Mouse (Mus musculus) C2C12 (cell line): Measurements from ENCODE around the gene Alg1. TPM values are rescaled to one million over a fixed set of nuclear protein-coding genes. Genes with fewer than 3 reads are reported as not detected.

Source experiments
- H3K27me3 ChIP-seq: one replicate; pipeline ENCODE4 v1.6.1; 2011; ENCODE audit not compliant: control insufficient read depth, insufficient read depth, insufficient read length
- H3K36me3 ChIP-seq: one replicate; pipeline ENCODE4 v1.6.1; 2011; ENCODE audit not compliant: control insufficient read depth, insufficient read depth
- H3K4me3 ChIP-seq: one replicate; pipeline ENCODE4 v1.5.1; 2011; ENCODE audit warnings: mild to moderate bottlenecking, control low read depth; ENCODE audit not compliant: poor library complexity, insufficient read depth, severe bottlenecking
- H3K79me2 ChIP-seq: one replicate; pipeline ENCODE4 v1.6.1; 2011; ENCODE audit not compliant: control insufficient read depth, insufficient read depth
- H3K79me3 ChIP-seq: one replicate; pipeline ENCODE4 v1.6.1; 2011; ENCODE audit warnings: low read depth, control low read depth
- H3ac ChIP-seq: one replicate; pipeline ENCODE3; 2011; ENCODE audit warnings: low read depth; ENCODE audit not compliant: control insufficient read depth, insufficient read length
- CEBPB ChIP-seq: IDR thresholded peaks from one replicate; pipeline ENCODE4 v1.6.1; 2011; ENCODE audit warnings: low read depth, mild to moderate bottlenecking, control low read depth, moderate library complexity
- CTCF ChIP-seq: IDR thresholded peaks from one replicate; pipeline ENCODE4 v1.5.1; 2011; ENCODE audit not compliant: control insufficient read depth, insufficient read depth, insufficient read length
- FOSL1 ChIP-seq: IDR thresholded peaks from one replicate; pipeline ENCODE4 v1.8.0; 2011; ENCODE audit warnings: mild to moderate bottlenecking, low read length; ENCODE audit not compliant: poor library complexity, insufficient read depth, severe bottlenecking
- MAX ChIP-seq: IDR thresholded peaks from one replicate; pipeline ENCODE4 v1.6.1; 2011; ENCODE audit warnings: mild to moderate bottlenecking, control low read depth
- MYOD1 ChIP-seq: IDR thresholded peaks from one replicate; pipeline ENCODE4 v1.6.1; 2011; ENCODE audit warnings: low read depth; ENCODE audit not compliant: control insufficient read depth, insufficient read length
- MYOG ChIP-seq: IDR thresholded peaks from one replicate; pipeline ENCODE4 v1.6.1; 2011; ENCODE audit not compliant: control insufficient read depth, insufficient read length; ENCODE audit errors: extremely low read depth
- USF1 ChIP-seq: IDR thresholded peaks from one replicate; pipeline ENCODE4 v1.6.1; 2011; ENCODE audit warnings: low read depth, mild to moderate bottlenecking, control low read depth, moderate library complexity
- microRNA-seq: library from miRNA; unstranded; fragments of <30 nt; microRNA quantifications from one replicate; pipeline ENCODE4, GENCODE M21; 2019; ENCODE audit warnings: borderline microRNAs expressed
- polyA plus RNA-seq: library from polyadenylated mRNA; unstranded; fragments of >200 nt; fragmentation: generic; extraction: Trizol; gene quantifications from one replicate; pipeline ENCODE4 v1.2.1, GENCODE M21; 2012; ENCODE audit warnings: missing spikeins

The Alg1 gene
- polyA plus RNA-seq, 1 experiment: 37.7 TPM

DNA sequence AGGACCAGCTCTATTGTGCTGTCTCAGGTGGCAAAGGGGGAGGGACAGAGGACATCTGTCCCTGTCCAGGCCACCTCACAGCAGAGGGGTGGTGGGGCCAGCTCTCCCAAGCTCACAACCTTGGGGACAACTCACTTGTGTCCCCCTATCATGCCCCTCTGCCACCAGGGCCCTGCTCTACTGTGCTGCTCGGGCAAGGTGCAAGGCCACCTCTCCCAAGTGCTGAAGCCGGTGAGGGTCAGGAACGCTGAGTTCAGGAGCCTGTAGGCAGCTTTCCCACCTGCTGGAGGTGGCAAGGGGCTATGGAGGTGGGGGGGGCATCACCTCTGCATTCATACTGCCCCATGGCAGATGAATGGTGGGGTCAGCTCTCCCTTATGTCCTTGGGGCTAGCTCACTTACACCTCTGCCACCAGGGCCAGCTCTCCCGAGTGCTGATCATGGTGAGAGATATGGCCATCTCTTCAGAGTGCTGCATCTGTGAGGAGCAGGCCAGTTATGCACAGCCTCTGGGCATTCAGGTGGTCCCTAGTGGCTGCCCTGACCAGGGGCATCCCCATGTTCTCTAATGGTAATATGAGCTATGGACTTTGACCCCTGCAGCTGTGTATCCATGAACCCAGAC lies 38.1 kb downstream of the Alg1 start:
- H3K79me3 ChIP-seq: no peaks in the 10 kb centered on the region
- no peak for TF ChIP-seq MAX
- no peak for TF ChIP-seq USF1
- TF ChIP-seq MYOD1: no peak
- no peak for TF ChIP-seq CEBPB
- TF ChIP-seq CTCF: no peak
- TF ChIP-seq MYOG: no peak
- no peak for TF ChIP-seq FOSL1
- H3ac ChIP-seq: no peak overlapping the region
- H3K79me2 ChIP-seq: no peaks in the 10 kb centered on the region
- H3K27me3 ChIP-seq: peaks cover 4% of the 10 kb centered on the region
- no peak overlapping the region for H3K4me3 ChIP-seq
- no peaks in the 10 kb centered on the region for H3K36me3 ChIP-seq

DNA sequence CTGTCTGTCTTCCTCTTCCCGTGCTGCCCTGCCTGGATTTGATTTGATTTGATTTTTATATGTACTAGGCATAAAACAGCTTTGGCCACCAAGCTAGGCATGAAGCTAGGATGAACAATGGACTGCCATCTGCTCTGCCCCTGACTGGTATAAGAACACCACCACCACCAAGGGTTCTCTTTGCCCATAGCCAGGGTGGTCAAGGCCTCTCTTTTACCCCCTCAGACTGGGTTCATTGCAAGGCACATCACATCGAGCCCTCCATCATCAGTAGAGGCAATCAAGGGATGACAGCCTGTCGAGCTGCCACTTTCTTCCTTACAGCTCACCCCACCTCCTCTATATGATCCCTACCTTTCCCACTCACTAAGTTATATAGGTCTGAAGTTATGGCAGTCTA lies 39.0 kb downstream of the Alg1 start:
- Histone ChIP-seq H3K27me3 (peaks cover 4% of the 10 kb centered on the region), H3ac (no peak overlapping the region)
- TF ChIP-seq CTCF (no peak), MYOD1 (no peak), MYOG (no peak), USF1 (no peak), MAX (no peak), CEBPB (no peak), FOSL1 (no peak)

GRCm38 (mm10) chr16:5279571-5280222 lies 46.3 kb downstream of the Alg1 start:
- H3K27me3 ChIP-seq: peaks cover 12% of the 10 kb centered on the region
- H3ac ChIP-seq: no peak overlapping the region
- TF ChIP-seq CEBPB: no peak
- no peak for TF ChIP-seq FOSL1
- TF ChIP-seq USF1: no peak
- TF ChIP-seq MYOD1: no peak
- no peak for TF ChIP-seq MYOG
- no peak for TF ChIP-seq MAX
- no peak for TF ChIP-seq CTCF
- no peaks in the 10 kb centered on the region for H3K79me2 ChIP-seq
- no peaks in the 10 kb centered on the region for H3K36me3 ChIP-seq
- no peaks in the 10 kb centered on the region for H3K79me3 ChIP-seq
- no peak overlapping the region for H3K4me3 ChIP-seq

More for the DNA sequence above, 39.0 kb downstream of the Alg1 start:
- no peaks in the 10 kb centered on the region for H3K79me3 ChIP-seq
- H3K4me3 ChIP-seq: no peak overlapping the region
- H3K36me3 ChIP-seq: no peaks in the 10 kb centered on the region
- H3K79me2 ChIP-seq: no peaks in the 10 kb centered on the region

DNA sequence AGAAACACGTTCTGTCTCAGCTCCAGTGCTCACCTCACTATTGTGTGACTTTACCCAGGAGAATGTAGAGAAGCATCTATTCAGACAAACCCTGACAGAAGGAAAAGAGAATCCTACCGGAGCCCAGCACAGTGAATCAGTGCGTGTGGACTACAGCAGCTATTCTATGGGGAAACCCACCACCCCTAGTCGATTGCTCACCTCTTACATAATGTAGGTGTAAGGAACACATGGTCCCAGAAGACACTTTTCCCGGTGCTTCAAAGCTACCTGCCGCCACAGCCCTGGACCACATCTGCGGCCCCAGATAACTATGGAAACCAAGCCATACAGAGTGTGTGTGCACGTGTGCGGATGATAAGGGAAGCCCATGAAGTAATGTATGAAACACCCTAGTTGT lies 49.3 kb downstream of the Alg1 start:
- no peaks in the 10 kb centered on the region for H3K36me3 ChIP-seq
- no peak for TF ChIP-seq CEBPB
- TF ChIP-seq CTCF: no peak
- TF ChIP-seq MYOD1: no peak
- no peak for TF ChIP-seq MAX
- TF ChIP-seq USF1: no peak
- H3K79me3 ChIP-seq: no peaks in the 10 kb centered on the region
- no peak overlapping the region for H3K4me3 ChIP-seq
- H3K27me3 ChIP-seq: peaks cover 12% of the 10 kb centered on the region
- no peaks in the 10 kb centered on the region for H3K79me2 ChIP-seq
- H3ac ChIP-seq: no peak overlapping the region

DNA sequence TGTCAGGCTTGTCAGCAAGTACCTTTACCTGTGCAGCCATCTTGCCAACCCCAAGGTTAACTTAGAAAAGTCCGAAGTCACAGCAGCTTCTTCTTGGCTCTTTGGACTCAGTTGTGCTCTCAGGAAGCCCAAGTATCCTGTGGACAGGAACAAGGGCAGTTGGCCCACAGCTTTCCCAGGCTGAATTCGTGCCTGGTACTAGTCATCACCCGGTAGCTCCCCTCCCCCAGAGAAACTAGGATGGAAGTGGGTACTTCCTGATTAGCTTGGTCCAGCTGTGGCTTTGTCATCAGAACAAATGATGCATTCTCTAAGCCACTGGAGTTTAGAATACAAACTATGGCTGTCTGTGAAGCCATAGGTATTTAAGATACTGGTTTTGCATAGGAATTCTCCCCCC lies 52.0 kb downstream of the Alg1 start:
- Histone ChIP-seq H3K79me3 (no peaks in the 10 kb centered on the region), H3K27me3 (peaks cover 3% of the 10 kb centered on the region), H3K36me3 (no peaks in the 10 kb centered on the region), H3K4me3 (no peak overlapping the region), H3K79me2 (no peaks in the 10 kb centered on the region), H3ac (no peak overlapping the region)
- TF ChIP-seq CTCF (no peak), MYOD1 (no peak), USF1 (no peak), MAX (no peak), CEBPB (no peak), FOSL1 (no peak), MYOG (no peak)

Small RNA genes lying within 50 kb of the gene (microRNA-seq; reads per million reads assigned to microRNA genes)
- gene Gm23689 (not detected), gene Gm26095 (not detected), gene Mir6364 (not detected)

Other genes with a start within 250 kb of the Alg1 start
- gene Sept12, start 235.8 kb upstream of the Alg1 start, polyA plus RNA-seq: not detected
- gene Smim22, start 226.3 kb upstream of the Alg1 start, polyA plus RNA-seq: not detected
- gene Rogdi, start 220.1 kb upstream of the Alg1 start, polyA plus RNA-seq: 16.7 TPM
- 47.6 TPM for gene Glyr1, start 183.8 kb upstream of the Alg1 start, polyA plus RNA-seq
- gene Ubn1, start 183.6 kb upstream of the Alg1 start, polyA plus RNA-seq: 13.8 TPM
- 0.08 TPM for gene Ppl, start 101.2 kb upstream of the Alg1 start, polyA plus RNA-seq
- 0.01 TPM for gene Sec14l5, start 86.5 kb upstream of the Alg1 start, polyA plus RNA-seq
- gene Nagpa, start 29.6 kb upstream of the Alg1 start, polyA plus RNA-seq: 22.5 TPM
- 4.4 TPM for gene AU021092, start 11.3 kb upstream of the Alg1 start, polyA plus RNA-seq
- gene Eef2kmt, start 22.4 kb downstream of the Alg1 start, polyA plus RNA-seq: 12.6 TPM